Mouse (Mus musculus) kidney, adult 2 months (tissue): Measurements from ENCODE around the gene Tmem106c. TPM values are rescaled to one million over a fixed set of nuclear protein-coding genes. Genes with fewer than 3 reads are reported as not detected.

ENCODE experiments used
- DNase-seq: peaks from one replicate; pipeline ENCODE4 v3.0.0; 2021
- H3K27ac ChIP-seq: fragments of 200-500 bp; 2 replicates; pipeline ENCODE4 v1.5.1; 2012; ENCODE audit warnings: low read depth, low read length, control low read depth, inconsistent platforms; ENCODE audit not compliant: insufficient read depth
- H3K27me3 ChIP-seq: fragments of 200-500 bp; replicated peaks from 2 replicates; pipeline ENCODE4 v1.6.1; 2012; ENCODE audit warnings: mild to moderate bottlenecking, moderate library complexity, low read length, inconsistent platforms; ENCODE audit not compliant: control insufficient read depth, insufficient read depth
- H3K36me3 ChIP-seq: fragments of 200-500 bp; 2 replicates; pipeline ENCODE4 v1.6.1; 2012; ENCODE audit warnings: mild to moderate bottlenecking, moderate library complexity, low read length, inconsistent platforms; ENCODE audit not compliant: control insufficient read depth, insufficient read depth
- H3K4me1 ChIP-seq: fragments of 200-500 bp; 2 replicates; pipeline ENCODE4 v1.6.1; 2011; ENCODE audit warnings: low read length; ENCODE audit not compliant: control insufficient read depth, insufficient read depth
- H3K4me3 ChIP-seq: fragments of 200-500 bp; 2 replicates; pipeline ENCODE4 v1.5.1; 2011; ENCODE audit warnings: mild to moderate bottlenecking, low read depth, low read length, control low read depth; ENCODE audit not compliant: insufficient read depth
- CTCF ChIP-seq: fragments of 200-500 bp; conservative IDR thresholded peaks from 2 replicates; pipeline ENCODE4 v1.5.1; 2011; ENCODE audit warnings: low read depth, mild to moderate bottlenecking, control low read depth, low read length, moderate library complexity, mixed read lengths; ENCODE audit not compliant: insufficient read depth, insufficient read length
- POLR2A ChIP-seq: fragments of 200-500 bp; IDR thresholded peaks from one replicate; pipeline ENCODE4 v1.6.1; 2011; ENCODE audit warnings: low read depth, low read length, control low read depth
- WGBS: fragments of 180-500 bp; shearing (Covaris S2); methylation state at CpG from one replicate; pipeline ENCODE4 v1.1.7; 2018; 5-methylcytosine and 5-hydroxymethylcytosine counted together
- polyA plus RNA-seq: library from polyadenylated mRNA; depleted of rRNA; stranded (reverse); fragments of >200 nt; gene quantifications from 2 replicates; pipeline ENCODE4 v1.2.3, GENCODE M21; 2012

Gene Tmem106c
- polyA plus RNA-seq, 1 experiment: 69.4 TPM

- Histone ChIP-seq H3K27ac (no peak overlapping the region), H3K4me3 (no peak overlapping the region), H3K36me3 (no peaks in the 10 kb centered on the region), H3K27me3 (no peaks in the 10 kb centered on the region), H3K4me1 (no peaks in the 10 kb centered on the region)
- TF ChIP-seq POLR2A (no peak), CTCF (no peak)
- DNase-seq: no peak
- 46% methylated on average over 4 of the region's 4 CpGs for WGBS
Measured at GRCm38 (mm10) chr15:97990721-97991120, 26.7 kb downstream of the Tmem106c start.

GRCm38 (mm10) chr15:97991285-97991895, 27.4 kb downstream of the Tmem106c start:
- no peaks in the 10 kb centered on the region for H3K27me3 ChIP-seq
- 63% methylated on average over 12 of the region's 12 CpGs for WGBS
- no peak for DNase-seq
- no peak overlapping the region for H3K4me3 ChIP-seq
- no peaks in the 10 kb centered on the region for H3K36me3 ChIP-seq
- H3K4me1 ChIP-seq: no peaks in the 10 kb centered on the region
- no peak for TF ChIP-seq CTCF
- H3K27ac ChIP-seq: no peak overlapping the region

GRCm38 (mm10) chr15:97992027-97992711, 28.2 kb downstream of the Tmem106c start:
- TF ChIP-seq CTCF: no peak
- TF ChIP-seq POLR2A: no peak
- H3K27me3 ChIP-seq: no peaks in the 10 kb centered on the region
- no peak for DNase-seq
- H3K36me3 ChIP-seq: no peaks in the 10 kb centered on the region
- 70% methylated on average over 13 of the region's 13 CpGs for WGBS
- no peak overlapping the region for H3K4me3 ChIP-seq
- H3K27ac ChIP-seq: no peak overlapping the region
- H3K4me1 ChIP-seq: no peaks in the 10 kb centered on the region

GRCm38 (mm10) chr15:97992712-97993286, 28.8 kb downstream of the Tmem106c start:
- Histone ChIP-seq H3K36me3 (no peaks in the 10 kb centered on the region), H3K4me1 (no peaks in the 10 kb centered on the region), H3K27me3 (no peaks in the 10 kb centered on the region), H3K4me3 (no peak overlapping the region), H3K27ac (no peak overlapping the region)
- TF ChIP-seq POLR2A (no peak), CTCF (no peak)
- WGBS: 13% methylated on average over 18 of the region's 18 CpGs
- peak; percentile 90 for DNase-seq

- 73% methylated on average over 13 of the region's 13 CpGs for WGBS
- TF ChIP-seq CTCF: no peak
- Histone ChIP-seq H3K4me1 (no peaks in the 10 kb centered on the region; the same call in 1 of the 2 replicates), H3K36me3 (no peaks in the 10 kb centered on the region), H3K27ac (no peak overlapping the region), H3K27me3 (no peaks in the 10 kb centered on the region), H3K4me3 (no peak overlapping the region)
- DNase-seq: no peak
Measured at GRCm38 (mm10) chr15:97996716-97997256, 32.8 kb downstream of the Tmem106c start.

GRCm38 (mm10) chr15:97999546-97999945, 35.5 kb downstream of the Tmem106c start:
- Histone ChIP-seq H3K27me3 (peaks cover 6% of the 10 kb centered on the region), H3K4me3 (no peak overlapping the region), H3K36me3 (no peaks in the 10 kb centered on the region), H3K27ac (no peak overlapping the region), H3K4me1 (no peaks in the 10 kb centered on the region; the same call in 1 of the 2 replicates)
- 30% methylated on average over 13 of the region's 13 CpGs for WGBS
- TF ChIP-seq CTCF: no peak
- TF ChIP-seq POLR2A: no peak
- no peak for DNase-seq

- WGBS: 36% methylated on average over 7 of the region's 7 CpGs
- TF ChIP-seq POLR2A (no peak), CTCF (no peak)
- Histone ChIP-seq H3K27me3 (peaks cover 8% of the 10 kb centered on the region), H3K36me3 (no peaks in the 10 kb centered on the region), H3K27ac (no peak overlapping the region), H3K4me1 (no peaks in the 10 kb centered on the region; the same call in 1 of the 2 replicates), H3K4me3 (no peak overlapping the region)
- no peak for DNase-seq
Measured at GRCm38 (mm10) chr15:97999991-98000390, 36.0 kb downstream of the Tmem106c start.
